Mouse (Mus musculus): Measurements from ENCODE around the gene Rara.

DNA sequence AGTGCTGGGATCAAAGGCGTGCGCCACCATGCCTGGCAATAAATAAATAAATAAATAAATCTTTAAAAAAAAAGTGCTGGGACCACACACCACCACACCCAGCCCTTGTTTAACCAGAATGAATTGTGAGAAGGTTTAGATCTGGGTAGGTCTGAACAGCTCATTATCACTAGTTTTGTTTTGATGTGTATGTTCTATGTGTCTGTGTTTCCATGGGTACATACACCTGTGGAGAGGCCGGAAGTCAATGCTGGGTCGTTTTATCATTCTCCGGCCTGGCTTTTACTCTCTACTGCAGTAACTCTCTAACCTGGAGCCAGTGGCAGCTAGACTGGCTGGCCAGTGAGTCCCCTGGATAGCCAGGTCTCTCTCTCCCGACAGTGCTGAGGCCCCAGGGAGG is 63.2 kb downstream of the Rara start:
- TF ChIP-seq CTCF (IDR thresholded peaks at IDR 0.05; ENCODE audit: borderline replicate concordance, insufficient read depth, low read depth, low read length) (no peak), POLR2A (IDR thresholded peaks at IDR 0.05; ENCODE audit: borderline replicate concordance, insufficient read depth, low read length) (no peak)

Data from cerebellum, adult 2 months (tissue).